Mouse (Mus musculus) cortical plate, adult 2 months (tissue): Measurements from ENCODE around the gene Cntnap3.

Experiments used
- CTCF ChIP-seq: fragments of 200-500 bp; IDR thresholded peaks from 2 replicates; pipeline ENCODE4 v1.5.1; 2011; ENCODE audit warnings: mild to moderate bottlenecking, control low read depth, low read length; ENCODE audit not compliant: insufficient read depth; ENCODE audit errors: extremely low read depth
- POLR2A ChIP-seq: fragments of 200-500 bp; IDR thresholded peaks from 2 replicates; pipeline ENCODE4 v1.6.1; 2011; ENCODE audit warnings: mild to moderate bottlenecking, low read length, control low read depth; ENCODE audit not compliant: insufficient read depth; ENCODE audit errors: extremely low read depth

GRCm38 (mm10) chr13:64903132-64903531 lies 623 bp downstream of the Cntnap3 start:
- TF ChIP-seq CTCF: no peak
- TF ChIP-seq POLR2A: no peak
